Mouse (Mus musculus) forebrain, embryonic 15.5 days (tissue): ENCODE data around the gene Col1a1. TPM values are rescaled to one million over a fixed set of nuclear protein-coding genes. Genes with fewer than 3 reads are reported as not detected.
A peak's percentile ranks its signal among the peaks of the same experiment; 100 is the strongest.

ENCODE experiments used
- ATAC-seq: fragments of 200-750 bp; cut with Nextera tagmentation; replicated peaks from 2 replicates; pipeline ENCODE4 v1.8.0; 2017; ENCODE audit warnings: mild to moderate bottlenecking, moderate TSS enrichment, moderate library complexity
- H3K27ac ChIP-seq: fragments of 300-500 bp; sonication (generic); replicated peaks from 2 replicates; pipeline ENCODE4 v1.5.1; 2015; ENCODE audit warnings: mild to moderate bottlenecking, inconsistent platforms
- H3K27me3 ChIP-seq: fragments of 300-500 bp; sonication (generic); 2 replicates; pipeline ENCODE4 v1.6.1; 2015; ENCODE audit warnings: inconsistent platforms
- H3K36me3 ChIP-seq: fragments of 300-500 bp; sonication (generic); 2 replicates; pipeline ENCODE4 v1.6.1; 2015; ENCODE audit warnings: mild to moderate bottlenecking, inconsistent platforms
- H3K4me1 ChIP-seq: fragments of 300-500 bp; sonication (generic); 2 replicates; pipeline ENCODE4 v1.6.1; 2015; ENCODE audit warnings: inconsistent platforms
- H3K4me2 ChIP-seq: fragments of 300-500 bp; sonication (generic); replicated peaks from 2 replicates; pipeline ENCODE4 v1.6.1; 2015; ENCODE audit warnings: mild to moderate bottlenecking, inconsistent platforms
- H3K4me3 ChIP-seq: fragments of 300-500 bp; sonication (generic); 2 replicates; pipeline ENCODE4 v1.5.1; 2015; ENCODE audit warnings: mild to moderate bottlenecking, inconsistent platforms
- H3K9ac ChIP-seq: fragments of 300-500 bp; sonication (generic); replicated peaks from 2 replicates; pipeline ENCODE4 v1.6.1; 2015; ENCODE audit warnings: mild to moderate bottlenecking, inconsistent platforms
- H3K9me3 ChIP-seq: fragments of 300-500 bp; sonication (generic); 2 replicates; pipeline ENCODE4 v1.6.1; 2016; ENCODE audit warnings: inconsistent platforms
- WGBS: fragments of 180-500 bp; shearing (Covaris S2); methylation state at CpG from one replicate; pipeline ENCODE4 v1.1.7; 2015; ENCODE audit warnings: mixed read lengths; 5-methylcytosine and 5-hydroxymethylcytosine counted together
- polyA plus RNA-seq: library from polyadenylated mRNA; unstranded; fragments of >200 nt; fragmentation: Nextera tagmentation; extraction: Ambion mirVana; gene quantifications from 2 replicates; pipeline ENCODE4 v1.2.1, GENCODE M21; 2015

The Col1a1 gene
- polyA plus RNA-seq: 40.2 and 40.5 TPM in 2 replicates

DNA sequence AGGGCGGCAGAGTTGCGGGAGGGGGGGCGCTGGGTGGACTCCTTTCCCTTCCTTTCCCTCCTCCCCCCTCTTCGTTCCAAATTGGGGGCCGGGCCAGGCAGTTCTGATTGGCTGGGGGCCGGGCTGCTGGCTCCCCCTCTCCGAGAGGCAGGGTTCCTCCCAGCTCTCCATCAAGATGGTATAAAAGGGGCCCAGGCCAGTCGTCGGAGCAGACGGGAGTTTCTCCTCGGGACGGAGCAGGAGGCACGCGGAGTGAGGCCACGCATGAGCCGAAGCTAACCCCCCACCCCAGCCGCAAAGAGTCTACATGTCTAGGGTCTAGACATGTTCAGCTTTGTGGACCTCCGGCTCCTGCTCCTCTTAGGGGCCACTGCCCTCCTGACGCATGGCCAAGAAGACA lies at the start of gene Col1a1:
TSS of gene Col1a1 (plus strand) at position 180 of the 400 bp plus-strand sequence.
- no peak for ATAC-seq
- Histone ChIP-seq H3K27me3 (peaks cover 55% of the 10 kb centered on the region), H3K36me3 (no peaks in the 10 kb centered on the region), H3K4me1 (peaks cover 15% of the 10 kb centered on the region), H3K4me2 (peak within 1 kb of the TSS; percentile 59), H3K27ac (no peak within 1 kb of the TSS), H3K9ac (no peak within 1 kb of the TSS), H3K9me3 (no peaks in the 10 kb centered on the region), H3K4me3 (peak within 1 kb of the TSS; percentile 36)
- 14% methylated on average over 19 of the region's 19 CpGs for WGBS

DNA sequence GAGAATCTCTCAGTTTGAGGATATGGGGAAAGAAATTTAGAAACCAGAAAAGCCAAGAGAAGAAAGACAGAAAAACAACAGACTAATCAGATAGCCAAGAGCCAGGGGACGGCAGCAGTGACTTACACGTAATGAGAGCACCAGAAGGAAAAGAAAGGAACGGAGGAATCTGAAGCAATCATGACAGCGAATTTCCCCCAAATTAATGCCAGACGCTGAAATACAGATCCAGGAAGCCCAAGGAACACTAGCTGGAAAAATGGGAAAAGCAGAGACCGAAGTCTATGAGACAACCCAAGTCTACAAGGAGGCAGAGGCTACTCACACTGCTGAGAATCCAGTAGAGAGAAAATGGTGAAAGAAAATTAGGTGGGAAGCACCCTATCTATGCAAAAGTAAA lies 44.9 kb upstream of the Col1a1 start:
- no peak overlapping the region for H3K4me2 ChIP-seq
- H3K4me1 ChIP-seq: no peaks in the 10 kb centered on the region
- no peak overlapping the region for H3K27ac ChIP-seq
- no peak overlapping the region for H3K4me3 ChIP-seq
- H3K27me3 ChIP-seq: no peaks in the 10 kb centered on the region
- H3K9ac ChIP-seq: no peak overlapping the region
- H3K36me3 ChIP-seq: no peaks in the 10 kb centered on the region
- WGBS: 84% methylated on average over 6 of the region's 6 CpGs
- no peak for ATAC-seq
- H3K9me3 ChIP-seq: no peaks in the 10 kb centered on the region

DNA sequence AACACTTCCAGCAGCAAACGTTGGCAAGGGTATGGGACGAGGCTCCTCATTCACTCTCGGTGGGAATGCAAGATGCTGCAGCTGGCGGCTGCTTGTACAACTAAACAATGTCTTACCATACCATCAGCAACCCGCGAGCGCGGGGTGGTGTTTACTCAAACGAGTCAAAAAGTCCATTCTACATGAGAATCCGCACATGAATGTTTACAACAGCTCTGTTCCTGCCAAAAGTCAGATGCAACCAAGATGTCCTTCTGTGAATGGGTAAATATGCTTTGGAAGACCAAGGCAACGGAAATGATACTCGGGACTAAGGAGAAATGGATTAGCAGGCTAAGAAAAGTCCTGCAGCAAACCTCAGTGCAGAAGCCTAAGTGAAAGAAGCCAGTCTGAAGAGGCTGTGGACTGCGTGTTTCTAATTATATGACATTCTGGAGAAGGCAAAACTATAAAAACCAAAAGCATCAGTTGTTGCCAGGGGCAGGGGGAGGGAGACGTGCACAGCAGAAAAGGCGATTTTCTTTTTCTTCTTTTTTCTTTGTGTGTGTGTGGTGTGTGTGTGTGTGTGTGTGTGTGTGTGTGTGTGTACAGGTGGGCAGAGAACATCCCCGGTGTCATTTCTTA lies 39.2 kb upstream of the Col1a1 start:
- H3K27ac ChIP-seq: no peak overlapping the region
- 70% methylated on average over 16 of the region's 16 CpGs for WGBS
- no peak overlapping the region for H3K4me3 ChIP-seq
- H3K4me1 ChIP-seq: no peaks in the 10 kb centered on the region
- H3K36me3 ChIP-seq: no peaks in the 10 kb centered on the region
- no peak overlapping the region for H3K4me2 ChIP-seq
- no peak for ATAC-seq
- no peak overlapping the region for H3K9ac ChIP-seq
- H3K9me3 ChIP-seq: no peaks in the 10 kb centered on the region
- no peaks in the 10 kb centered on the region for H3K27me3 ChIP-seq

DNA sequence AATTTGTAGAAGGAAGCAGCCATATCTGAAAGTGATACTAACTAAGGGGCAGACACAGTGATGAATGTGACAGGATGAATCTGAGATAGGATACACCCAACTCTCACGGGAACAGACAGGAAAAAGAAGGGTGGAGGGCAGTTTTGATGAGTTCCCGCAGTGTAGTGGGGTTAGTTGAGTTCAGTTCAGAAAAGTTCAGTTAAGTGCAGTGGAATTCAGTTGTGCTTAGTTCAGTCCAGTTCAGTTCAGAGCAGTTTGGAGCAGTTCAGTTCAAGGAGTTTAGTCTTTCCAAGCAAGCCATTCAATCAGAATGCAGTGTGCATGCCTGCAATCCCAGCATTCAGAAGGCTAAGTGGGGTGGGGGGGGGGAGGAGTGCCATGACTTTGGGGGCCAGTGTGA lies 34.8 kb upstream of the Col1a1 start:
- WGBS: 72% methylated on average over 2 of the region's 2 CpGs
- Histone ChIP-seq H3K4me1 (no peaks in the 10 kb centered on the region), H3K4me3 (no peak overlapping the region), H3K9ac (no peak overlapping the region), H3K4me2 (no peak overlapping the region), H3K9me3 (no peaks in the 10 kb centered on the region), H3K27ac (no peak overlapping the region), H3K36me3 (no peaks in the 10 kb centered on the region), H3K27me3 (no peaks in the 10 kb centered on the region)
- no peak for ATAC-seq

DNA sequence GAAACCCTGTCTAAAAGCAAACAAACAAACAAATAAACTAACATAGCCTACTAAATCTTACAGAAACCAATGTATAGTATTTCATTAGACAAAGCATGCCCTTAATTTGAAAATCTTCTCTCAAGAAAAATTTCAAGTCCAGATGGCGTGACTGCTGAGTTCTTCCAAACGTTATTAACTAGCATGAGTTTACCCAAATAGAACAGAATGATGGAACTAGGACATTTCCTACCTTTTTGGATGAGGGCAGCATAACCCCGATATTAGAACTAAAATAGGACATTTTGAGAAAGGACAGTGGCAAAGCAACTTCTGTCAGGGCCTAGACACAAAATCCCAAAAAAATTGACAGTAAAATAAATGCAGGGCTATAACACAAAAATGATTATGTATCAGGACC lies 31.7 kb upstream of the Col1a1 start:
- no peak overlapping the region for H3K9ac ChIP-seq
- no peak overlapping the region for H3K27ac ChIP-seq
- no peak for ATAC-seq
- no peak overlapping the region for H3K4me3 ChIP-seq
- WGBS: 88% methylated on average over 3 of the region's 3 CpGs
- H3K36me3 ChIP-seq: no peaks in the 10 kb centered on the region
- H3K4me1 ChIP-seq: no peaks in the 10 kb centered on the region
- no peak overlapping the region for H3K4me2 ChIP-seq
- no peaks in the 10 kb centered on the region for H3K9me3 ChIP-seq
- H3K27me3 ChIP-seq: no peaks in the 10 kb centered on the region

DNA sequence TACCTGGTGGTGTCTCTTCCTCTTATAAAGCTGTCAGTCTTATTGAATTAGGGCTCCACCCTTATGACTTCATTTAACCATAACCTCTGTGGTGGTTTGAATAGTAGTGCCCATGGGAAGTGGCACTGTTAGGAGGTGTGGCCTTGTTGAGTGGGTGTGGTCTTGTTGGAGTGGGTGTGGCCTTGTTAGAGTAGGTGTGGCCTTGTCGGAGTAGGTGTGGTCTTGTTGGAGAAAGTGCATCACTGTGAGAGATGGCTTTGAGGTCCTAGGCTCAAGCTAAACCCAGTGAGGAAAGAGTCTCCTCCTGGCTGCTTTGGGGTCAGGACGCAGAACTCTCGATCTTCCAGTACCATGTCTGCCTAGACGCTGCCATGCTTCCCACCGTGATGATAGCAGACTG lies 25.1 kb upstream of the Col1a1 start:
- no peak overlapping the region for H3K9ac ChIP-seq
- no peak for ATAC-seq
- H3K4me3 ChIP-seq: no peak overlapping the region
- no peaks in the 10 kb centered on the region for H3K9me3 ChIP-seq
- H3K4me2 ChIP-seq: no peak overlapping the region
- WGBS: 85% methylated on average over 5 of the region's 5 CpGs
- no peaks in the 10 kb centered on the region for H3K4me1 ChIP-seq
- no peaks in the 10 kb centered on the region for H3K27me3 ChIP-seq
- H3K27ac ChIP-seq: no peak overlapping the region
- no peaks in the 10 kb centered on the region for H3K36me3 ChIP-seq

DNA sequence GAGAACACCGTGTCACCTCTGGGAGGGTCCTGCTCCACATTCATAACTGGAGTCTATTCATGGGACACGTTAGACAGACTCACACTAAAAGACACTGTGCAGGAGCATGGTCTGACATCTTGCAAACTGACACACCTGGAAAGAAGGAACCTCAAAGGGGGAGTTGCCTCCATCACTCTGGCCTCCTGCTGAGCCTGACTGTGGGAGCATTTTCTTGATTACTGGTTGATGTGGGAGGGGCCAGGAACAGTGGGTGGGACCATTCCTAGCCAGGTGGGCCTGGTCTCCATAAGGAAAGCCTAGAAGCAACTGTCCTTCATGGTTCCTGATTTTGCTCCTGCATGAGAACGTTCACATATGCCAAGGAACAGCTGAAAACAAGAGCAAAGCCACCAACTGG lies 23.5 kb upstream of the Col1a1 start:
- Histone ChIP-seq H3K4me3 (no peak overlapping the region), H3K27me3 (no peaks in the 10 kb centered on the region), H3K4me2 (no peak overlapping the region), H3K27ac (no peak overlapping the region), H3K36me3 (no peaks in the 10 kb centered on the region), H3K9ac (no peak overlapping the region), H3K9me3 (no peaks in the 10 kb centered on the region), H3K4me1 (peaks cover 7% of the 10 kb centered on the region)
- 70% methylated on average over 3 of the region's 3 CpGs for WGBS
- no peak for ATAC-seq

DNA sequence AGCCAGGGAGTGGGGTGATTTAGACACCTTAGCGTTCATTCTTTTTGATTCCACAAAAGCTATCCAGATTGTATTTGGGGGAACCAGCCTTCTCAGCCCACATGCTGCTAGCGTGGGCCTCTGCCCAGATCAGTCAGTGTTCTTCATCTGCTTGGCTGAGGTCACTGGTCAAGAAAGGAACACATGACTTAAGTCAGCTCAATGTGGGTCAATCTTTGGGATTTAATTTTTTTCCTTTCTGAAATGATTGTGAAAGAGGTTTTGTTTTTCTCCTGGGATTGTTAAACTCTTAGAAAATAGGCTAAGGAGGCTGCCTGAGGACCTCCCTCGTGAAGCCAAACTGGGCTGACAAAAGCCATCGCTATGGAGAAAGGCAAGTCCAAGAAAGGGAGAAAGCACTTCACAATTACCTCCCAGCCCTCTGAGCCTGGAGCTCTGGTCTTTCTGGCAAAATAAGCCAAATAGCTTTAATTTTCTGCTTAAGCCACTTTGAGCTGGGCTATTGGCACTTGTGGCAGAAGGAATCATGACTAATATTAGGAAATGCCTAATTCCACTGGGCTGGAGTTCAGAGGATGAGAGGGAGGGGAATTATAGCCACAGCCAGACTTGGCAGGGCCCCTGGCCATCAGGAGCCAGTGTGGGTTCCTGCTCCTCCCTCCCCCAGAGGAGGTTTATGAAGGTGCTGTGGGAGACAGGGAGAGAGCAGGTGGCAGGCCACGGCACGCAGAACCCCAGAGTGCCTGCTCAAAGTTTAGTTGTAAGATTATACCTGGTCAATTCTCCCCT lies 22.5 kb upstream of the Col1a1 start:
- ATAC-seq: no peak
- WGBS: 47% methylated on average over 6 of the region's 6 CpGs

DNA sequence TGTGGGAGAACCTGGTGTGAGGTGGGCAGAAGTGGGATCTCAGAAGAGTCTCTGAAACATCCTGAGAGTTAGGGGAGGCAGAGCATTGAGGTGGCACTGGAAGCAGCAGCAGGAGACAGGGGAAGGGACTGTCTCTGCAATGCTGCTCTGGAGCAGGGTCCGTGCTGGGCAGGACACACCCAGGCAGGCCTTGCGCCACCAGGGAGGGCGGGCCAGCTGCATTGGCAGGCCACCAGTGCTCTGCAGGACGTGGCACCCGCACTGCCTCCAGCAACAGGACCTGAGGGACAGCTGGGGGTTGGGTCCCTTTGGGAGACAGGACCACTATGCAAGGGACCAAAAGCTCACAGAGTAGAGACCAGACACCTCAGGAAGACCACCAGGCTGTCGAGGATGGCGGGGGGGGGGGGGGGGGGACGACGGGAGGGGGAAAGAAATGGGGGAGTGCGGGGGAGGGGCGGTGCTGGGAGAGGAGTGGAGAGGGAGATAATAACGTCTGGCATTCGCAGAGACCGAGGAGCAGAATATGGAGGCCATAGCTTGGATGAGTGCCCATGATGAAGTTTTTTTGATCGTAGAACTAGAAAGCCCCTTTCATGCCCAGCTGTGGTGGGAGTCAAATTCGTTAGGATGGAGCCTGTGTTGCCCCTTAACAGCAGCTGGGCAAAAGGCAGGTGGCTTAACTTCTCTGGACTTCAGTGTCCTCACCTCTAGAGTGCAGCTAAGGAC lies 20.2 kb upstream of the Col1a1 start:
- Histone ChIP-seq H3K27me3 (no peaks in the 10 kb centered on the region), H3K4me3 (no peak overlapping the region), H3K36me3 (no peaks in the 10 kb centered on the region), H3K27ac (no peak overlapping the region), H3K9ac (no peak overlapping the region), H3K9me3 (no peaks in the 10 kb centered on the region), H3K4me2 (no peak overlapping the region), H3K4me1 (peaks cover 7% of the 10 kb centered on the region)
- WGBS: 21% methylated on average over 13 of the region's 16 CpGs
- ATAC-seq: no peak

More for the DNA sequence above, 22.5 kb upstream of the Col1a1 start:
- no peaks in the 10 kb centered on the region for H3K36me3 ChIP-seq
- H3K27me3 ChIP-seq: no peaks in the 10 kb centered on the region
- H3K27ac ChIP-seq: no peak overlapping the region
- H3K9me3 ChIP-seq: no peaks in the 10 kb centered on the region
- H3K4me3 ChIP-seq: no peak overlapping the region
- H3K4me2 ChIP-seq: no peak overlapping the region
- H3K4me1 ChIP-seq: peaks cover 7% of the 10 kb centered on the region
- no peak overlapping the region for H3K9ac ChIP-seq

DNA sequence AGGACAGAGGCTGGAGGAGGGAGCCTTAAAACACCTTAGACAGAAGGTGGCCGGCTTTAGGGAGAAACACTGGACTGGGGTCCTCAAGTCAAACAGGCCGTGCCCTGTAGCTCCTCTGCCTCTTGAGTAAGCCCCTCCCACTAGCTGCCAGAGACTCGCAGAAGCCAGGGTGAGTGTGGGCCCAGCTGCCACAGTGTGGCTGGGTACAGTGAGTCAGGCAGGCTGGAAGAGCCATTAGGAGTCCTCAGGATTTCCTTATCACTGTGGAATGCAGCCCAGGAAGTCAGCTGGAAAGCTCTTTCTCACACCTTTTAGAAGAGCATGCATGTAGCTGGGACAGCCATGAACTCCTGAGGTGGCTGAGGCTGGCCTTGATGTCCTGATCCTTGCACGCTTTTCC lies 19.5 kb upstream of the Col1a1 start:
- no peak overlapping the region for H3K9ac ChIP-seq
- no peak for ATAC-seq
- H3K9me3 ChIP-seq: no peaks in the 10 kb centered on the region
- no peak overlapping the region for H3K27ac ChIP-seq
- no peaks in the 10 kb centered on the region for H3K27me3 ChIP-seq
- no peaks in the 10 kb centered on the region for H3K36me3 ChIP-seq
- peaks cover 7% of the 10 kb centered on the region for H3K4me1 ChIP-seq
- H3K4me2 ChIP-seq: no peak overlapping the region
- no peak overlapping the region for H3K4me3 ChIP-seq
- WGBS: 33% methylated on average over 4 of the region's 4 CpGs

DNA sequence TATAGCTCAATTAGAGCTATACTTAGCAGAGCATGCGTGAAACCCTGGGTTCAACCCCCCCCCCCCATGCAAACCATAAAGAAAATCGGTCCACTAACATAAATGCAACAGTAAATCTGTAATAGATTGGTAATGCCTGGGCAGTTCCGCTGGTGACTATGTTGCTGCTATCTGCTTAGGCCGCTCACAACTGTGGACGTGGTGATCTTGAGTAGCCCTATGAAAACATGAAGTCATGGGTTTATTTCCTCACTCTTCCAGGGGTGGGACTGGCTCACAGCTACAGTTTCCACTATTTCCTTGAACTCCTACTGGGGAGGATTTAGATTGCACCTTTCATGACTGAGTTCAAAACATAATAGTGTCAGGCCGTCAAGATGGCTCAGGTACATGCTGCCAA lies 18.3 kb upstream of the Col1a1 start:
- no peak for ATAC-seq
- Histone ChIP-seq H3K9ac (no peak overlapping the region), H3K4me2 (no peak overlapping the region), H3K4me3 (no peak overlapping the region), H3K9me3 (no peaks in the 10 kb centered on the region), H3K27me3 (no peaks in the 10 kb centered on the region), H3K36me3 (no peaks in the 10 kb centered on the region), H3K4me1 (peaks cover 7% of the 10 kb centered on the region), H3K27ac (no peak overlapping the region)
- 82% methylated on average over 6 of the region's 6 CpGs for WGBS

DNA sequence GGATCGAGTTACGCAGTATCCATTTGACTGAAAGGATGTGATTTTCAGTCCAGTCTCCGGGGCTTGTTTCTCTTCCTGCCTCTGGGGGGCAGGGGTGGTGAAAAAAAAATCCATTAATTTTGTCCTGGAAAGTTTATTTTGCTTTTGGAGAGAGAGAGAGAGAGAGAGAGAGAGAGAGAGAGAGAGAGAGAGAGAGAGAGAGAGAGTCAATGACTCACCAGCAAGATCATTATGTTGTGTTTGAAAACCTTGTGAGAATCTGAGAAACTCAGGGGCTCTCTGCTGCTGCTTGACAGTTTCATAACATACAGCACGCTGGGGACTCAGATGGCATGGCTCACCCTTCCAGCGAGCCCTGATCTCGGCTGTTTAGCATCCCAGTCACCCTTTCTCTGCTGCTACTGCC lies 15.0 kb upstream of the Col1a1 start:
- H3K9ac ChIP-seq: no peak overlapping the region
- 61% methylated on average over 6 of the region's 6 CpGs for WGBS
- no peak overlapping the region for H3K27ac ChIP-seq
- H3K4me2 ChIP-seq: no peak overlapping the region
- H3K36me3 ChIP-seq: no peaks in the 10 kb centered on the region
- no peaks in the 10 kb centered on the region for H3K9me3 ChIP-seq
- ATAC-seq: no peak
- H3K4me1 ChIP-seq: peaks cover 7% of the 10 kb centered on the region
- H3K27me3 ChIP-seq: no peaks in the 10 kb centered on the region
- no peak overlapping the region for H3K4me3 ChIP-seq
